Comparison of ENCODE assay signal across 8 mouse cellular contexts in the genomic region with DNA sequence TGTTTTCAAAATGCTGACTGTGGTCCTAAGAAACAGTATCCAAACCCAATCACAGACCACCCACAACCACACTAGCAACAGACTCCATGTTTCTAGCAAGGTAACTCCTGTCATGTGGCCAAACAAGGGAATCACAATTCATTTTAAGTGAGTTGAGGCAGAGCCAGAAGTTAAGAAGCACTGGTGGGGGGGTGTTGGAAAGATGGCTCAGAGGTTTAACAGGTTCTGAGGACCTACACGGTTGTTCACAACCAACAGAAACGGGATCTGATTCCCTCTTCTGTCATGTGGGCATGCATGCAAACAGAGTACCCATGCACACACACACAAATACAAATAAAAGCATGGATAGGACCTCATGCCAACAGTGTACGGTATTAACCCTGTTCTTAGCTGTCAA. TPM values are rescaled to one million over a fixed set of nuclear protein-coding genes. Genes with fewer than 3 reads are reported as not detected.
A peak's percentile ranks its signal among the peaks of the same experiment; 100 is the strongest.
DNase-seq lines count a peak whose midpoint lies in the region; ATAC-seq and TF ChIP-seq lines count a peak whose summit lies in the region.

No protein-coding gene starts in this region.

- H3K4me3 ChIP-seq in heart, embryonic 11.5 days (ENCODE audit: low read depth, low read length) = peak overlapping the region; percentile 100
- H3K4me3 ChIP-seq in E14TG2a.4 (replicated peaks; ENCODE audit: low read length) = peak overlapping the region; percentile 98
- peak overlapping the region; percentile 82 for H3K4me3 ChIP-seq in forebrain, embryonic 14.5 days (ENCODE audit: low read depth, low read length)
- H3K4me3 ChIP-seq in liver, embryonic 16.5 days (ENCODE audit: low read depth, low read length) = peak overlapping the region; percentile 93

- H3K27ac ChIP-seq in heart, embryonic 11.5 days (ENCODE audit: low read depth, low read length) = peak overlapping the region; percentile 94
- no peak overlapping the region for H3K27ac ChIP-seq in forebrain, embryonic 14.5 days (ENCODE audit: low read depth, low read length)
- no peak overlapping the region for H3K27ac ChIP-seq in liver, embryonic 16.5 days (ENCODE audit: low read length)

- DNase-seq in heart, postnatal 10 days = no peak
- DNase-seq in forebrain, embryonic 14.5 days (ENCODE audit: low spot score) = no peak
- DNase-seq in right cerebral cortex, postnatal 25 days = no peak
- DNase-seq in gastrocnemius, postnatal 14 days = no peak
- DNase-seq in layer of hippocampus, adult 11-12 months (ENCODE audit: low spot score) = no peak

- H3K9me3 ChIP-seq in heart, embryonic 11.5 days (replicated peaks; ENCODE audit: control insufficient read depth, low read length) = no peaks in the 10 kb centered on the region
- no peaks in the 10 kb centered on the region for H3K9me3 ChIP-seq in E14TG2a.4 (ENCODE audit: low read length)
- no peaks in the 10 kb centered on the region for H3K9me3 ChIP-seq in forebrain, embryonic 14.5 days (replicated peaks; ENCODE audit: control insufficient read depth, low read length)
- no peaks in the 10 kb centered on the region for H3K9me3 ChIP-seq in liver, embryonic 16.5 days (replicated peaks; ENCODE audit: control insufficient read depth, low read length)

- H3K4me2 ChIP-seq in heart, embryonic 11.5 days = peak overlapping the region; percentile 97
- H3K4me2 ChIP-seq in forebrain, embryonic 14.5 days (ENCODE audit: low read length) = peak overlapping the region; percentile 91
- peak overlapping the region; percentile 70 for H3K4me2 ChIP-seq in liver, embryonic 16.5 days (ENCODE audit: low read depth, low read length)

- WGBS in heart, embryonic 11.5 days (ENCODE audit: insufficient replicate concordance) = 4% methylated on average over 3 of the region's 3 CpGs
- 6% methylated on average over 3 of the region's 3 CpGs for WGBS in forebrain, embryonic 14.5 days
- WGBS in liver, embryonic 16.5 days (ENCODE audit: insufficient replicate concordance) = 2% methylated on average over 3 of the region's 3 CpGs

- no peak for ATAC-seq in heart, embryonic 11.5 days (replicated peaks; ENCODE audit: insufficient number of reproducible peaks, low FRiP score, low TSS enrichment)
- no peak for ATAC-seq in forebrain, embryonic 14.5 days
- no peak for ATAC-seq in liver, embryonic 16.5 days (ENCODE audit: low read depth)

- H3K27me3 ChIP-seq in heart, embryonic 11.5 days (ENCODE audit: control insufficient read depth, insufficient read depth, low read length) = no peaks in the 10 kb centered on the region
- peaks cover 13% of the 10 kb centered on the region; the same call in 1 of the 2 replicates for H3K27me3 ChIP-seq in E14TG2a.4 (ENCODE audit: insufficient read depth, low read length)
- H3K27me3 ChIP-seq in forebrain, embryonic 14.5 days (replicated peaks; ENCODE audit: control insufficient read depth, insufficient read depth, low read length) = no peaks in the 10 kb centered on the region
- H3K27me3 ChIP-seq in liver, embryonic 16.5 days (ENCODE audit: control insufficient read depth, insufficient read depth, low read depth, low read length) = no peaks in the 10 kb centered on the region; the same call in 1 of the 2 replicates

- H3K9ac ChIP-seq in heart, embryonic 11.5 days (ENCODE audit: low read depth, low read length) = peak overlapping the region; percentile 100
- H3K9ac ChIP-seq in forebrain, embryonic 14.5 days (ENCODE audit: low read length) = peak overlapping the region; percentile 95
- H3K9ac ChIP-seq in liver, embryonic 16.5 days (ENCODE audit: low read depth, low read length) = peak overlapping the region; percentile 93

- H3K36me3 ChIP-seq in heart, embryonic 11.5 days (ENCODE audit: control insufficient read depth, insufficient read depth, low read length) = peaks cover 26% of the 10 kb centered on the region
- peaks cover 55% of the 10 kb centered on the region for H3K36me3 ChIP-seq in E14TG2a.4 (ENCODE audit: insufficient read depth, low read length)
- peaks cover 49% of the 10 kb centered on the region for H3K36me3 ChIP-seq in forebrain, embryonic 14.5 days (ENCODE audit: control insufficient read depth, insufficient read depth, low read length)
- H3K36me3 ChIP-seq in liver, embryonic 16.5 days (ENCODE audit: control insufficient read depth, insufficient read depth) = peaks cover 34% of the 10 kb centered on the region

- TF ChIP-seq CTCF in E14TG2a.4 (conservative IDR thresholded peaks at IDR 0.05; ENCODE audit: low read length) = no peak

- H3K4me1 ChIP-seq in heart, embryonic 11.5 days (ENCODE audit: control insufficient read depth, insufficient read depth, low read length) = peaks cover 11% of the 10 kb centered on the region
- peaks cover 53% of the 10 kb centered on the region for H3K4me1 ChIP-seq in E14TG2a.4 (replicated peaks; ENCODE audit: low read depth, low read length)
- H3K4me1 ChIP-seq in forebrain, embryonic 14.5 days (ENCODE audit: control insufficient read depth, insufficient read depth, low read length) = peaks cover 8% of the 10 kb centered on the region; the same call in 1 of the 2 replicates
- peaks cover 23% of the 10 kb centered on the region for H3K4me1 ChIP-seq in liver, embryonic 16.5 days (ENCODE audit: control insufficient read depth, low read depth, low read length)

- intact Hi-C loops in heart, postnatal 10 days (cut with DNase I) = loop anchor here (10.0 kb wide), 1 partner anchor 553 kb away; the partner anchor contains the start of gene Kdm1a
- intact Hi-C loops in gastrocnemius, postnatal 14 days (cut with DNase I; ENCODE audit: low total_unique reads) = no loop called here

RNA-seq across cellular contexts. Expression of gene Rpl11, which starts 1.2 kb away (rescaled TPM):
- 287 and 345 TPM in 2 replicates for polyA plus RNA-seq in heart, embryonic 11.5 days (2014; fragmentation: Nextera tagmentation; extraction: Ambion mirVana)
- total RNA-seq in heart, postnatal 10 days (2021) = 100 to 1,000 TPM; 318 to 346 TPM
- polyA plus RNA-seq in forebrain, embryonic 14.5 days (2014; fragmentation: Nextera tagmentation; extraction: Ambion mirVana) = 331 and 459 TPM in 2 replicates
- 216 and 219 TPM in 2 replicates for polyA plus RNA-seq in liver, embryonic 16.5 days (2015; fragmentation: Nextera tagmentation; extraction: Ambion mirVana)
- total RNA-seq in gastrocnemius, postnatal 14 days (2021) = 100 to 1,000 TPM; 298 to 342 TPM

RNA-seq across cellular contexts. Expression of gene Eloa, which starts 30.5 kb away (rescaled TPM):
- 34.8 and 39.8 TPM in 2 replicates for polyA plus RNA-seq in heart, embryonic 11.5 days (2014; fragmentation: Nextera tagmentation; extraction: Ambion mirVana)
- total RNA-seq in heart, postnatal 10 days (2021) = 10 to 100 TPM; 34.8 to 36.0 TPM
- 33.7 and 38.1 TPM in 2 replicates for polyA plus RNA-seq in forebrain, embryonic 14.5 days (2014; fragmentation: Nextera tagmentation; extraction: Ambion mirVana)
- polyA plus RNA-seq in liver, embryonic 16.5 days (2015; fragmentation: Nextera tagmentation; extraction: Ambion mirVana) = 29.1 and 29.4 TPM in 2 replicates
- 10 to 100 TPM; 46.2 to 46.7 TPM for total RNA-seq in gastrocnemius, postnatal 14 days (2021)
